Mouse (Mus musculus): ENCODE measurements around the gene Pip. TPM values are rescaled to one million over a fixed set of nuclear protein-coding genes. Genes with fewer than 3 reads are reported as not detected.

Gene Pip
- total RNA-seq (2014; rRNA removed; ENCODE audit: low replicate concordance), result not detected in 2 replicates
- polyA plus RNA-seq (2015; fragmentation: Nextera tagmentation; extraction: Ambion mirVana), result not detected in 2 replicates

- H3K4me2 ChIP-seq (ENCODE audit: low read depth, low read length), result no peak within 1 kb of the TSS
- no peak within 1 kb of the TSS for H3K4me3 ChIP-seq (ENCODE audit: low read depth, low read length)
- 67% methylated on average over 2 of the region's 2 CpGs for WGBS
- DNase-seq (ENCODE audit: low spot score) (no peak), ATAC-seq (ENCODE audit: insufficient read depth, low read depth) (no peak)
- no peaks in the 10 kb centered on the region for H3K36me3 ChIP-seq (replicated peaks; ENCODE audit: control insufficient read depth, insufficient read depth, low read length)
- H3K9ac ChIP-seq (replicated peaks; ENCODE audit: low read depth, low read length), result no peak within 1 kb of the TSS
- H3K9me3 ChIP-seq (replicated peaks; ENCODE audit: control insufficient read depth, low read length), result no peaks in the 10 kb centered on the region
- H3K27ac ChIP-seq (ENCODE audit: low read depth), result no peak within 1 kb of the TSS
- H3K4me1 ChIP-seq (ENCODE audit: control insufficient read depth, insufficient read depth), result no peaks in the 10 kb centered on the region
- TF ChIP-seq EP300 (IDR thresholded peaks at IDR 0.05; ENCODE audit: low read depth) (no peak), CTCF (IDR thresholded peaks at IDR 0.05; ENCODE audit: low read depth) (no peak)
- H3K27me3 ChIP-seq (ENCODE audit: control insufficient read depth, insufficient read depth, low read length), result no peaks in the 10 kb centered on the region
These were observed at the start of gene Pip for GRCm38 (mm10) chr6:41847235-41847634. Gene Pip (plus strand): TSS chr6:41847535.

GRCm38 (mm10) chr6:41824086-41824485 lies 23.2 kb upstream of the Pip start:
- H3K27ac ChIP-seq (ENCODE audit: low read depth), result no peak overlapping the region
- ATAC-seq (ENCODE audit: insufficient read depth, low read depth) (no peak), DNase-seq (ENCODE audit: low spot score) (no peak)
- no peaks in the 10 kb centered on the region for H3K36me3 ChIP-seq (replicated peaks; ENCODE audit: control insufficient read depth, insufficient read depth, low read length)
- H3K4me1 ChIP-seq (ENCODE audit: control insufficient read depth, insufficient read depth), result no peaks in the 10 kb centered on the region
- no peak overlapping the region for H3K4me2 ChIP-seq (ENCODE audit: low read depth, low read length)
- no peak overlapping the region for H3K4me3 ChIP-seq (ENCODE audit: low read depth, low read length)
- H3K27me3 ChIP-seq (ENCODE audit: control insufficient read depth, insufficient read depth, low read length), result no peaks in the 10 kb centered on the region
- TF ChIP-seq EP300 (IDR thresholded peaks at IDR 0.05; ENCODE audit: low read depth), result no peak
- no peak for TF ChIP-seq CTCF (IDR thresholded peaks at IDR 0.05; ENCODE audit: low read depth)
- no peak overlapping the region for H3K9ac ChIP-seq (replicated peaks; ENCODE audit: low read depth, low read length)
- no peaks in the 10 kb centered on the region for H3K9me3 ChIP-seq (replicated peaks; ENCODE audit: control insufficient read depth, low read length)

- whole genome bisulfite sequencing, result 76% methylated on average over 2 of the region's 2 CpGs
- Histone ChIP-seq H3K4me3 (ENCODE audit: low read depth, low read length) (no peak overlapping the region), H3K9me3 (replicated peaks; ENCODE audit: control insufficient read depth, low read length) (no peaks in the 10 kb centered on the region), H3K27ac (ENCODE audit: low read depth) (no peak overlapping the region), H3K4me2 (ENCODE audit: low read depth, low read length) (no peak overlapping the region), H3K27me3 (ENCODE audit: control insufficient read depth, insufficient read depth, low read length) (no peaks in the 10 kb centered on the region), H3K9ac (replicated peaks; ENCODE audit: low read depth, low read length) (no peak overlapping the region), H3K36me3 (replicated peaks; ENCODE audit: control insufficient read depth, insufficient read depth, low read length) (no peaks in the 10 kb centered on the region), H3K4me1 (ENCODE audit: control insufficient read depth, insufficient read depth) (no peaks in the 10 kb centered on the region)
- ATAC-seq (ENCODE audit: insufficient read depth, low read depth) (no peak), DNase-seq (ENCODE audit: low spot score) (no peak)
- no peak for TF ChIP-seq CTCF (IDR thresholded peaks at IDR 0.05; ENCODE audit: low read depth)
- TF ChIP-seq EP300 (IDR thresholded peaks at IDR 0.05; ENCODE audit: low read depth), result no peak
These were observed 17.8 kb upstream of the Pip start for GRCm38 (mm10) chr6:41829516-41829915.

GRCm38 (mm10) chr6:41852689-41853088 lies 5.4 kb downstream of the Pip start, which contains the start of gene Sval2:
Gene Sval2 (plus strand): TSS chr6:41852989.
- H3K27ac ChIP-seq (ENCODE audit: low read depth), result no peak within 1 kb of the TSS
- H3K4me2 ChIP-seq (ENCODE audit: low read depth, low read length), result no peak within 1 kb of the TSS
- H3K4me3 ChIP-seq (ENCODE audit: low read depth, low read length), result no peak within 1 kb of the TSS
- WGBS, result 52% methylated on average over 3 of the region's 3 CpGs
- ATAC-seq (ENCODE audit: insufficient read depth, low read depth) (no peak), DNase-seq (ENCODE audit: low spot score) (no peak)
- TF ChIP-seq EP300 (IDR thresholded peaks at IDR 0.05; ENCODE audit: low read depth), result no peak
- TF ChIP-seq CTCF (IDR thresholded peaks at IDR 0.05; ENCODE audit: low read depth), result no peak
- H3K4me1 ChIP-seq (ENCODE audit: control insufficient read depth, insufficient read depth), result no peaks in the 10 kb centered on the region
- H3K9me3 ChIP-seq (replicated peaks; ENCODE audit: control insufficient read depth, low read length), result no peaks in the 10 kb centered on the region
- H3K9ac ChIP-seq (replicated peaks; ENCODE audit: low read depth, low read length), result no peak within 1 kb of the TSS
- H3K27me3 ChIP-seq (ENCODE audit: control insufficient read depth, insufficient read depth, low read length), result no peaks in the 10 kb centered on the region
- H3K36me3 ChIP-seq (replicated peaks; ENCODE audit: control insufficient read depth, insufficient read depth, low read length), result no peaks in the 10 kb centered on the region

GRCm38 (mm10) chr6:41864038-41864437 lies 16.7 kb downstream of the Pip start:
- H3K36me3 ChIP-seq (replicated peaks; ENCODE audit: control insufficient read depth, insufficient read depth, low read length), result no peaks in the 10 kb centered on the region
- no peaks in the 10 kb centered on the region for H3K4me1 ChIP-seq (ENCODE audit: control insufficient read depth, insufficient read depth)
- no peak overlapping the region for H3K9ac ChIP-seq (replicated peaks; ENCODE audit: low read depth, low read length)
- H3K4me2 ChIP-seq (ENCODE audit: low read depth, low read length), result no peak overlapping the region
- no peak overlapping the region for H3K27ac ChIP-seq (ENCODE audit: low read depth)
- no peaks in the 10 kb centered on the region for H3K9me3 ChIP-seq (replicated peaks; ENCODE audit: control insufficient read depth, low read length)
- ATAC-seq (ENCODE audit: insufficient read depth, low read depth), result no peak
- no peak for TF ChIP-seq EP300 (IDR thresholded peaks at IDR 0.05; ENCODE audit: low read depth)
- no peak for TF ChIP-seq CTCF (IDR thresholded peaks at IDR 0.05; ENCODE audit: low read depth)
- no peaks in the 10 kb centered on the region for H3K27me3 ChIP-seq (ENCODE audit: control insufficient read depth, insufficient read depth, low read length)
- 52% methylated on average over 2 of the region's 2 CpGs for WGBS
- H3K4me3 ChIP-seq (ENCODE audit: low read depth, low read length), result no peak overlapping the region
- DNase-seq (ENCODE audit: low spot score), result no peak

Other genes with a start within 250 kb of the Pip start
- gene Ephb6, start 242.1 kb upstream of the Pip start, total RNA-seq (2014; rRNA removed; ENCODE audit: low replicate concordance), result 2.1 and 5.6 TPM in 2 replicates
- 1.8 and 2.3 TPM in 2 replicates for gene Ephb6, start 242.1 kb upstream of the Pip start, polyA plus RNA-seq (2015; fragmentation: Nextera tagmentation; extraction: Ambion mirVana)
- not detected in 2 replicates for gene Trpv6, start 211.1 kb upstream of the Pip start, total RNA-seq (2014; rRNA removed; ENCODE audit: low replicate concordance)
- gene Trpv6, start 211.1 kb upstream of the Pip start, polyA plus RNA-seq (2015; fragmentation: Nextera tagmentation; extraction: Ambion mirVana), result not detected in 2 replicates
- not detected in 2 replicates for gene Trpv5, start 166.8 kb upstream of the Pip start, total RNA-seq (2014; rRNA removed; ENCODE audit: low replicate concordance)
- not detected in 2 replicates for gene Trpv5, start 166.8 kb upstream of the Pip start, polyA plus RNA-seq (2015; fragmentation: Nextera tagmentation; extraction: Ambion mirVana)
- not detected in 2 replicates for gene Llcfc1, start 163.1 kb upstream of the Pip start, total RNA-seq (2014; rRNA removed; ENCODE audit: low replicate concordance)
- gene Llcfc1, start 163.1 kb upstream of the Pip start, polyA plus RNA-seq (2015; fragmentation: Nextera tagmentation; extraction: Ambion mirVana), result not detected in 2 replicates
- gene Kel, start 143.2 kb upstream of the Pip start, total RNA-seq (2014; rRNA removed; ENCODE audit: low replicate concordance), result 0.12 and 2.1 TPM in 2 replicates
- 0.14 and 0.18 TPM in 2 replicates for gene Kel, start 143.2 kb upstream of the Pip start, polyA plus RNA-seq (2015; fragmentation: Nextera tagmentation; extraction: Ambion mirVana)
- not detected in 2 replicates for gene Olfr459, start 72.4 kb upstream of the Pip start, total RNA-seq (2014; rRNA removed; ENCODE audit: low replicate concordance)
- gene Olfr459, start 72.4 kb upstream of the Pip start, polyA plus RNA-seq (2015; fragmentation: Nextera tagmentation; extraction: Ambion mirVana), result not detected in 2 replicates
- not detected in 2 replicates for gene Sval2, start 5.5 kb downstream of the Pip start, total RNA-seq (2014; rRNA removed; ENCODE audit: low replicate concordance)
- not detected in 2 replicates for gene Sval2, start 5.5 kb downstream of the Pip start, polyA plus RNA-seq (2015; fragmentation: Nextera tagmentation; extraction: Ambion mirVana)
- gene Sval1, start 104.1 kb downstream of the Pip start, total RNA-seq (2014; rRNA removed; ENCODE audit: low replicate concordance), result not detected in 2 replicates
- gene Sval1, start 104.1 kb downstream of the Pip start, polyA plus RNA-seq (2015; fragmentation: Nextera tagmentation; extraction: Ambion mirVana), result not detected in 2 replicates
- gene Sval3, start 120.6 kb downstream of the Pip start, total RNA-seq (2014; rRNA removed; ENCODE audit: low replicate concordance), result not detected in 2 replicates
- gene Sval3, start 120.6 kb downstream of the Pip start, polyA plus RNA-seq (2015; fragmentation: Nextera tagmentation; extraction: Ambion mirVana), result not detected in 2 replicates
- not detected in 2 replicates for gene Sva, start 190.9 kb downstream of the Pip start, total RNA-seq (2014; rRNA removed; ENCODE audit: low replicate concordance)
- not detected in 2 replicates for gene Sva, start 190.9 kb downstream of the Pip start, polyA plus RNA-seq (2015; fragmentation: Nextera tagmentation; extraction: Ambion mirVana)